Mouse (Mus musculus) midbrain, embryonic 15.5 days (tissue): ENCODE data around the gene Prpsap1. TPM values are rescaled to one million over a fixed set of nuclear protein-coding genes. Genes with fewer than 3 reads are reported as not detected.
A peak's percentile ranks its signal among the peaks of the same experiment; 100 is the strongest.

ENCODE experiments used
- ATAC-seq: fragments of 200-750 bp; cut with Nextera tagmentation; replicated peaks from 2 replicates; pipeline ENCODE4 v1.8.0; 2017; ENCODE audit warnings: moderate TSS enrichment
- H3K27ac ChIP-seq: fragments of 300-500 bp; sonication (generic); 2 replicates; pipeline ENCODE4 v1.5.1; 2015; ENCODE audit warnings: mild to moderate bottlenecking, inconsistent platforms
- H3K27me3 ChIP-seq: fragments of 300-500 bp; sonication (generic); replicated peaks from 2 replicates; pipeline ENCODE4 v1.6.1; 2015; ENCODE audit warnings: inconsistent platforms
- H3K36me3 ChIP-seq: fragments of 300-500 bp; sonication (generic); replicated peaks from 2 replicates; pipeline ENCODE4 v1.6.1; 2015; ENCODE audit warnings: inconsistent platforms
- H3K4me1 ChIP-seq: fragments of 300-500 bp; sonication (generic); 2 replicates; pipeline ENCODE4 v1.6.1; 2015; ENCODE audit warnings: inconsistent platforms
- H3K4me2 ChIP-seq: fragments of 300-500 bp; sonication (generic); 2 replicates; pipeline ENCODE4 v1.6.1; 2015; ENCODE audit warnings: inconsistent platforms, mild to moderate bottlenecking, moderate library complexity
- H3K4me3 ChIP-seq: fragments of 300-500 bp; sonication (generic); 2 replicates; pipeline ENCODE4 v1.5.1; 2015; ENCODE audit warnings: mild to moderate bottlenecking, inconsistent platforms
- H3K9ac ChIP-seq: fragments of 300-500 bp; sonication (generic); 2 replicates; pipeline ENCODE4 v1.6.1; 2015; ENCODE audit warnings: mild to moderate bottlenecking, inconsistent platforms
- H3K9me3 ChIP-seq: fragments of 300-500 bp; sonication (generic); 2 replicates; pipeline ENCODE4 v1.6.1; 2016; ENCODE audit warnings: inconsistent platforms
- WGBS: fragments of 180-500 bp; shearing (Covaris S2); methylation state at CpG from one replicate; pipeline ENCODE4 v1.1.7; 2015; ENCODE audit warnings: mixed read lengths; 5-methylcytosine and 5-hydroxymethylcytosine counted together
- polyA plus RNA-seq: library from polyadenylated mRNA; unstranded; fragments of >200 nt; fragmentation: Nextera tagmentation; extraction: Ambion mirVana; gene quantifications from 2 replicates; pipeline ENCODE4 v1.2.1, GENCODE M21; 2015

Gene Prpsap1
- polyA plus RNA-seq, 1 experiment from 2014 or later, result 199 TPM

DNA sequence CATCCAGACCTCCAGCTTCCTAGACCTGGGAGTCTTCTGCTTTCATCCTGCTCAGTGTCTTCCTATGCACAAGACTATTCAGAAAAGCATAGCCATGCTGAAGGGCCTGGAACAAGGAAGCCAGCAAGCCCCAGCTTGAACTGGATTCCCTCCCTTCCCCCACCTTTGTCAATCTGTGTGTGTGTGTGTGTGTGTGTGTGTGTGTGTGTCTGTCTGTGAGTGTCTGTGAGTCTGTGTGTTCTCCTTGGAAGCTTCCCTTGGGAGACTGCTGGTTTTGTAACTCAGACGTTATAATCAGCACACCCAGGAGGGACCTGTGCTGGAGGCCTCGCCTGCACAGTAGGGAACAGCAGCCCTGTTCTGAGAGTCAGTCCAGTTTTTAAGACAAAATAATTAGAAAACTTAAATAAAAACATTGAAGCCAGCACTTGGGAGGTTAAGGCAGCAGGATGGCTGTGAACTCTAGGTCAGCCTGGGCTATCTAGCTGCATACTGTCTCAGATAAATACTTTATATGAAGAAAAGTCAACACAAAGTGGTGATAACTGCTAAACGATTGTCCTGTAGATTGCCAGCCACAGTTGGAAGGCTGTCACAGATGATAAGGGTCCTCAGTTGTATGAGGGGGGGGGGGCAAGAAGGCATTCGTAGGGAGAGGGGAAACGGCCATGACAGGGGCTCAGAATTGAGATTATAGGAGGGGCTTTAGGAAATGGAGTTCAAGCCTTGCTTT, 57.8 kb downstream of the Prpsap1 start:
- peak overlapping the region; percentile 17; the same call in 1 of the 2 replicates for H3K9ac ChIP-seq
- no peaks in the 10 kb centered on the region; the same call in 1 of the 2 replicates for H3K36me3 ChIP-seq
- no peaks in the 10 kb centered on the region for H3K9me3 ChIP-seq
- no peak for ATAC-seq
- peak overlapping the region; percentile 79 for H3K4me3 ChIP-seq
- H3K27me3 ChIP-seq, result no peaks in the 10 kb centered on the region
- no peak overlapping the region for H3K27ac ChIP-seq
- peaks cover 32% of the 10 kb centered on the region for H3K4me1 ChIP-seq
- peak overlapping the region; percentile 70 for H3K4me2 ChIP-seq
- 55% methylated on average over 5 of the region's 5 CpGs for WGBS

DNA sequence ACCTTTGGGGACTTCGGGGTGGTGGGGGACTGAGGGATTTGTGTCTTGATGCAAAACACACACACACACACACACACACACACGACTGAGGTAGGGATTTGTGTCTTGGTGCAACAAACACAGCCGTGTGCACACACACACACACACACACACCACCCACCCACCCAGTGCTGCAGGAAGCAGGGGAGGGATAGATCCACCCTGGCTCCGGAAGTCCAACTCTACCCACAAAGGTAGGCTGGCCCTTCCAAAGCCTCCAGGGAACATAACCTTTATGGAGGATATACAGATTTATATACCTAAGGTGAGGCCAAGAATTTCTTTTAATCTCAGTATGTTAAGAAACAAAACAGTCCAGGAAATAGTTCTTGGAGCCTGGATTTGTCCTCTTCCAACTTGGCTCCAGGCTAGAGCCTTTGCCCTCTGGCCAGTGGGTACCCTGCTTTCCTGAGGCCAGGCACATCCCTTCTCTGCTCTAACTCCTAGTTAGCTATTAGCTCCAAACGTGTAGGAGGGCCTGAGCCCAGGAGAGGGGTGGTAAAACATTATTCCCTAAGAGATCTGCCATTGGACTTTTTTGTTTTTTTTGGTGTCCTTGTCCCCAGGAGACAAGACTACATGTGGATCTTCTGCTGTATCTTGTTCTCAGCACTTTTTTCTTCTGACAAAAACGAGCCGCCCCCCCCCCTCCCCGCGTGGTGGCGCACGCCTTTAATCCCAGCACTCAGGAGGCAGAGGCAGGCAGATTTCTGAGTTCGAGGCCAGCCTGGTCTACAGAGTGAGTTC, 58.8 kb downstream of the Prpsap1 start:
- peak overlapping the region; percentile 79 for H3K4me3 ChIP-seq
- ATAC-seq, result no peak
- WGBS, result 51% methylated on average over 12 of the region's 12 CpGs

DNA sequence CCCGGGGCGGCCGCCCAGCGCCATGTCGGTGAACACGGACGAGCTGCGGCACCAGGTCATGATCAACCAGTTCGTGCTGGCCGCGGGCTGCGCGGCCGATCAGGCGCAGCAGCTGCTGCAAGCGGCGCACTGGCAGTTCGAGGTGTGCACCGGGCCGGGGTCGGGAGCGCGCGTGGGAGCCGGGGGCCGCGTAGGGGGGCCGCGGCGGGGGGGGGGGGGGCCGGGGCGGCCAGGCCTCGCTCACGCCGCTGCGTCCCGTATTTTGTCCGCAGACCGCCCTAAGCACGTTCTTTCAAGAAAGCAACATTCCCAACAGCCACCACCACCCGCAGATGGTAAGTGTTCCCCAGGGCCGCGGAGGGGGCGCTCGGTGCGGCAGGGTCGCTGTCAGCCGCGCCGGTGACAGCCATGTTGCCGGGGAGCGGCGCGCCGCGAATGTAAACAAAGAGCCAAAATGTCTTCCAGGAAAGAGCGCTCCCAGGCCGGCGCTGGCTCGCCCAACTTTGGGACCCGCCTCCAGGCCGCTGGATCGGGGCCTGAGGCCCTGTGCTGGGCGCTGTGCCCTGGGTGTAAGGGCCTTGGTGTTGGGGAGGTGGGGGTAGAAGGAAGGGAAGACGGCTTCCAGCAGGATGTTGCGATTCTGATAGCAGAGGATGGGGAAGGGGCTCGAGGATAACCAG, 59.6 kb downstream of the Prpsap1 start:
- WGBS, result under 1% methylated on average over 54 of the region's 67 CpGs

More for the DNA sequence above, 58.8 kb downstream of the Prpsap1 start:
- Histone ChIP-seq H3K9ac (peak overlapping the region; percentile 84), H3K4me2 (peak overlapping the region; percentile 70), H3K27ac (peak overlapping the region; percentile 91), H3K9me3 (no peaks in the 10 kb centered on the region), H3K4me1 (peaks cover 33% of the 10 kb centered on the region), H3K27me3 (no peaks in the 10 kb centered on the region), H3K36me3 (no peaks in the 10 kb centered on the region; the same call in 1 of the 2 replicates)

DNA sequence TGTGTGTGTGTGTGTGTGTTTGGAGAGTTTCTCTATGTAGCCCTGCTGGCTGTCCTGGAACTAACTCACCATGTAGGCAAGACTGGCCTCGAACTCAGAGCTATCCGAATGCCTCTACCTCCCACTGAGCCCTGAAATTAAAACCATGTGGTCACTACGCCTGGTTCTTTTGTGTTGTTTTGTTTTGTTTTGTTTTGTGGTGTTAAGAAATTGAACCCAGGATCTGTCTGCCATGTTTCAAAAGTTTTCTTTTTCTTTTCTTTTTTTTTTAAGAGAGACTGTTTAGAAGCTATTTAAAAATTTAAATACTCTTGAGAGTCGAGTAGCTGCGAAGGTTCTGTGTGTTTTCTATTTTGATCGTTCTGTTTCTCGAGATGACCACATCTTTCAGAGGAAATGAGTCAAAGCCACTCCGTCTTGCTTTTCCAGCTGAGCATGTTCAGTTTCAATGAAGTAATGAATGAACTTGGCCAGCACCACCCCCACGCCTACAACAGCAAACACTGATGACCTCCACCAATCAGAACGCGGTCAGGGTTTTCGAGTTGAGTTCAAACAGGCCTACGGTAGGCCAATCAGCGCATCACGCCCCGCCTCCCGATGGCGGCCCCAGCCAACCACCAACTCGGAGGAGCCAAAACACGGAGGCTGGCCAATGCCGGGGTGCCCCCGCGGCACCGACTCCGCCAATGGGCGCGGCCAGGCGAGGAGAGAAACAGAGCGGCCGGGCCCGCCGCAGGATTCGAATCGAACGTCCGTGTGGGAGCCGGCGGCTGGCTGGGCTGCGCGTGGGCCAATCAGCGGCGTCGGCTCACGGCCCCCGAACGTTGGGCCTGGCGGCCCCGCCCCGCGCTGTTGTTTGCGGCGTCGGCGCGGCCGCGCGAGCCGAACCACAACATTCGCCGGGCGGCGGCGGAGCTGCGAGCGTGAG, 60.4 kb downstream of the Prpsap1 start, which contains the start of gene Ubald2:
TSS of gene Ubald2 (plus strand) at position 739 of the 931 bp plus-strand sequence.
- Histone ChIP-seq H3K4me3 (peak within 1 kb of the TSS; percentile 79), H3K9me3 (no peaks in the 10 kb centered on the region), H3K36me3 (no peaks in the 10 kb centered on the region), H3K4me1 (peaks cover 33% of the 10 kb centered on the region), H3K27me3 (no peaks in the 10 kb centered on the region), H3K4me2 (peak within 1 kb of the TSS; percentile 70), H3K9ac (peak within 1 kb of the TSS; percentile 84), H3K27ac (peak within 1 kb of the TSS; percentile 91)
- WGBS, result 2% methylated on average over 60 of the region's 66 CpGs
- peak; percentile 98 for ATAC-seq

More for the DNA sequence above, 59.6 kb downstream of the Prpsap1 start:
- Histone ChIP-seq H3K27me3 (no peaks in the 10 kb centered on the region), H3K4me3 (peak overlapping the region; percentile 79), H3K4me2 (peak overlapping the region; percentile 70), H3K9ac (peak overlapping the region; percentile 84), H3K4me1 (peaks cover 33% of the 10 kb centered on the region), H3K9me3 (no peaks in the 10 kb centered on the region), H3K27ac (peak overlapping the region; percentile 91), H3K36me3 (no peaks in the 10 kb centered on the region; the same call in 1 of the 2 replicates)
- ATAC-seq, result peak; percentile 67

DNA sequence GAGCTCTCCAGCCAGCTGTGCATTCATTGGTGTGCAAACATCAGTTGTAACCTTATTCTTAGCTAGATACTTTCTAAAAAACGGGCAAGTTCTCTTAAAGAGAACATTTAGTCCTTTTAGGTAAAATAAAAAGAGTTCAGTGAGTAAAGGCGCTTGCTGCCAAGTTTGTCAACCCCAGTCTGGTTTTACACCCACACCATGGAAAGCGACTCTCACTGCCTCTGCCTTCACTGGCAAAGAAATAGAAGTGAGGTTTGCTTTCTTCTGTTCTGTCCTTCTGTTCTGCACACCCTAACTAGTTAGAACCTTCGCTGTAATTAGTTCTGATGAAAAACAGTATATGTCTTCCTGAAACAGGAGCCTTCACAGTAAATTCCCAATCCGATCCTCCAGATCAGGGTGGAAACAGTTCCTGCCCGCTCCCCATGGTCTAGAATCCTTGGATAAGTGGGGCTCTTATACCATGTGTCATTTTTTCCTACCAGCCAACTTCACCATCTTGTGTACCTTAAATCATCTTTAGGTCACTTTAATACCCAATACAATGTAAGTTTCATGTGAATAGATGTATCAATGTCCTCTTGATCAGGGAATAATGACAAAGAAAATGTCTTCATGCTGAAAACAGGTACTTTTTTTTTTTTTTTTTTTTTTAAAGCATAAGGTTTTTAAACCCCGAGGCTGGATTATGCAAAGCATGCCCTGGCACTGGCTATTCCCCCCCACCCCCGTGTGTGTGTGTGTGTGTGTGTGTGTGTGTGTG, 61.2 kb downstream of the Prpsap1 start:
- Histone ChIP-seq H3K36me3 (no peaks in the 10 kb centered on the region), H3K4me1 (peaks cover 33% of the 10 kb centered on the region), H3K27me3 (no peaks in the 10 kb centered on the region), H3K4me3 (no peak overlapping the region), H3K4me2 (0 out of 2 replicates have a peak overlapping the region, but pooled peaks have one; percentile 29), H3K9ac (no peak overlapping the region), H3K9me3 (no peaks in the 10 kb centered on the region), H3K27ac (no peak overlapping the region)
- ATAC-seq, result no peak
- WGBS, result 60% methylated on average over 8 of the region's 8 CpGs

DNA sequence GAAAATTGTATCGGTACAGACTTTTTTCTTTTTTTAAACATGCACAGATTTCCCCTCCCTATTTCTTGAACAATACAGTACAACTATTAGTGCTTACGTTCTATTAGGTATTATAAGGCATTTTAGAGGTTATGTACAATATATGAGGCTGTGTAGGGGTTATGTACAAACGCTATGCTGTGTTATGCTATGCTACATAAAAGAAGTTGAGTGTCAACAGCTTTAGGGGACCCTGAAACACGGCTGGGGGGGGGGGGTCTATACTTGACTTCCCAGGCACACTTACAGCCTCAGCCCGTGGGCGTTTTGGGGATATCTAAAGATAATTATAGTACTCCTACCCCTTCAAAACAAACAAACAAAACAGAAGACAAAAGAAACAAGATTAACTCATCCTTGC, 61.9 kb downstream of the Prpsap1 start:
- H3K4me1 ChIP-seq, result peaks cover 28% of the 10 kb centered on the region
- H3K4me3 ChIP-seq, result no peak overlapping the region
- no peak overlapping the region for H3K4me2 ChIP-seq
- ATAC-seq, result no peak
- H3K9ac ChIP-seq, result no peak overlapping the region
- no peaks in the 10 kb centered on the region for H3K36me3 ChIP-seq
- H3K9me3 ChIP-seq, result no peaks in the 10 kb centered on the region
- H3K27me3 ChIP-seq, result no peaks in the 10 kb centered on the region
- 53% methylated on average over 6 of the region's 6 CpGs for WGBS
- H3K27ac ChIP-seq, result no peak overlapping the region

DNA sequence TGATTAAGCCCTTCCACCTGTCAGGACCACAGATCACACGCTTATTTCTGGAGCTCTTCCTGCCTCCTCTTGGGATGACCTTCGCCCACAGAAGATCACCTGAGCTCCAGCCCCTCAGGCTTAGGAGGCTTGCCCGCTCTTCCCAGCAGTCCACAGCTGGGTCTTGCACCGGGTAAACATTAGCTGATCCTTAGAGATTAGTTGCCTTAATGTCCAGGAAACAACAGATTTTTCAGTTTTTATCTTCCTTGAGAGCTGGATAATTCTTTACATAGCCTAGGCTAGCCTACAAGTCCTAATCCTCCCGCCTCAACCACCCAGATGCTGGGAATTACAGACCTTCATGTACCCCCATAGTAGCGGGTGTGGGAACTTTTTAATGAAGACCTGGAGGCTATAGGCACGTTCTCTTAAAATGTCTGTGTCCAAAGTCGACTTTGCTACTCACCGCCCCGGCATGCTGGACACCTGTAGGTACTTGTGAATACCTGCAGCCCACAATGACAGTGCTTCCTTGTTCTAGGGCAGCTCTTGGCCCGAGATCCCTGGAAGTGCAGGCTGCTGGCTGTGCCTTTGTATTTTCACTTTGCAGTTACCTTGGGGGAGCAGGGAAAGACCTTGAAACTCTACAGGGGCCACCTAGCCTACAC, 62.4 kb downstream of the Prpsap1 start:
- ATAC-seq, result no peak
- H3K9ac ChIP-seq, result no peak overlapping the region
- no peak overlapping the region for H3K27ac ChIP-seq
- peak overlapping the region; percentile 5; the same call in 1 of the 2 replicates for H3K4me2 ChIP-seq
- H3K4me3 ChIP-seq, result no peak overlapping the region
- H3K4me1 ChIP-seq, result peaks cover 22% of the 10 kb centered on the region
- H3K27me3 ChIP-seq, result no peaks in the 10 kb centered on the region
- no peaks in the 10 kb centered on the region for H3K9me3 ChIP-seq
- WGBS, result 52% methylated on average over 11 of the region's 11 CpGs
- H3K36me3 ChIP-seq, result no peaks in the 10 kb centered on the region

DNA sequence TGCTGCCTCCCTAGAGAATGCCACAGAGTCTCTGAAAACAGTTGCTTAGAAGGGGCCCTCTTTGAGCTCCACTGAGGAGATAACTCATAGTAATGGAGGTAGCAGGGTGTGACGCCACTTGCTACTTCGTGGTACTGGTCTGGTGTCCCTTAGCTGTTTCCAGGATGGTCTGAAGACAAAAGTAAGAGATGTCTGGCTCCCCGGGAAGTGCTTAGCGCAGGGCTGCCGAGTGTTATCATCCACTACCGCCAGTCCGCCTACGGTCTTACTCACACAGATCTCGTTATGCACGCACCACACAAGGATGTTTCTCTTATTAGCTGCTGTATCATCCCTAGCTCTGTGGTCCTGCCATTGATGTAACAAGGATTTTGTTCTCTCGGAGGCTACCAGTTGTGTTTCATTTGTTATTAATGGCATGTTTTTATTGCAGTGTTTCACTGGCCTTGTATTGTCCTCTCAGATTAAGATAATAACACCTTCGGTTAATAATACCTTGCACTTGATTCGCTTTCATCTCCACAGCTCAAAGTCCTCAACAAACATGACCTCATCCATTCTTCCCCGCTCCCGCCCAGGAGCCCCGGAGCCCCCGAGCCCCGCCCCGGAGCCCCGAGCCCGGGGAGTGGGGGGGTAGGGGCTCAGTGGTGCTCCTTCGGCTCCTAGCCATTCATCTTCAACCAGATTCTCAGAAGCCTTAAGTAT, 63.1 kb downstream of the Prpsap1 start:
- no peaks in the 10 kb centered on the region for H3K9me3 ChIP-seq
- no peak overlapping the region for H3K4me3 ChIP-seq
- H3K4me1 ChIP-seq, result peaks cover 15% of the 10 kb centered on the region
- ATAC-seq, result no peak
- no peaks in the 10 kb centered on the region for H3K27me3 ChIP-seq
- no peaks in the 10 kb centered on the region for H3K36me3 ChIP-seq
- no peak overlapping the region for H3K27ac ChIP-seq
- H3K9ac ChIP-seq, result no peak overlapping the region
- H3K4me2 ChIP-seq, result peak overlapping the region; percentile 5; the same call in 1 of the 2 replicates
- 39% methylated on average over 22 of the region's 22 CpGs for WGBS

DNA sequence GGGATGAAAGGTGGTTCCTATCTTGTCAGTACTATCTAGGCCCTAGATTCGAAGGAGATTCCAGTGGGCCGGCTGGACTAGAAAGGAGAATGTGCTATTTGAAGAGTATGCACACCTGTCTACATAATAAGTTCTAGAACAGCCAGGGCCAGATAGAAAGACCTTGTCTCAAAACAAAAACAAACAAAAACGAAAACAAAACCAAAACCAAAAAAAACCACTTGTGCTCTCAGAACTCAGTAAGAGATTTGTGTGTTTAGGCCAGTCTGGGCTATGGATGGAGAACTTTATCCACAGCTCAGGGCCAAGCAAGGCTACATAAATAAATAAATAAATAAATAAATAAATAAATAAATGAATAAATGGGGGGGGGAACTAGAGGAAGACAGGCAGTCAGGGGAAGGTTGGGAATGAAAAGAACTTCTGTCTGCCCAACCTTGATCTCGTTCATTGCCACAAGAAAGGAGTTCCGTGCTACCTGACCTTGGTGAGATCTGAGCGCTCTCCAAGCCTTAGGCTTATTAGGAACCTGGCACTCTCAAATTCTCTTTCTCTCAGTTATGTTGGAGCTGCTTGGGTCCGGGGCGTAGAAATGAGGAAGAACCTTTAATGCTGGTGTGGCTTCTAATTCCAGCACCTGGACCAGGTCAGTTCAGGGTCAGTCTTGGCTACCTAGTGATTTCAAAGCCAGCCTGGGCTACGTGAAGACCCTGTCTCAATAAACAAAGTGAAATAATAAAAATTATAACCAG, 64.0 kb downstream of the Prpsap1 start:
- no peak overlapping the region for H3K4me3 ChIP-seq
- no peak overlapping the region for H3K4me2 ChIP-seq
- no peaks in the 10 kb centered on the region for H3K36me3 ChIP-seq
- WGBS, result 86% methylated on average over 9 of the region's 9 CpGs
- H3K27me3 ChIP-seq, result no peaks in the 10 kb centered on the region
- no peak for ATAC-seq
- H3K9me3 ChIP-seq, result no peaks in the 10 kb centered on the region
- H3K9ac ChIP-seq, result no peak overlapping the region
- H3K4me1 ChIP-seq, result peaks cover 7% of the 10 kb centered on the region; the same call in 1 of the 2 replicates
- no peak overlapping the region for H3K27ac ChIP-seq
